Mouse (Mus musculus) mesoderm, embryonic 11.5 days (tissue): ENCODE measurements around the gene Adam12.

Experiments
- DNase-seq: peaks from one replicate; pipeline ENCODE4 v3.0.0-alpha.2; 2012; ENCODE audit warnings: low read depth, low spot score

Adam12 gene

DNA sequence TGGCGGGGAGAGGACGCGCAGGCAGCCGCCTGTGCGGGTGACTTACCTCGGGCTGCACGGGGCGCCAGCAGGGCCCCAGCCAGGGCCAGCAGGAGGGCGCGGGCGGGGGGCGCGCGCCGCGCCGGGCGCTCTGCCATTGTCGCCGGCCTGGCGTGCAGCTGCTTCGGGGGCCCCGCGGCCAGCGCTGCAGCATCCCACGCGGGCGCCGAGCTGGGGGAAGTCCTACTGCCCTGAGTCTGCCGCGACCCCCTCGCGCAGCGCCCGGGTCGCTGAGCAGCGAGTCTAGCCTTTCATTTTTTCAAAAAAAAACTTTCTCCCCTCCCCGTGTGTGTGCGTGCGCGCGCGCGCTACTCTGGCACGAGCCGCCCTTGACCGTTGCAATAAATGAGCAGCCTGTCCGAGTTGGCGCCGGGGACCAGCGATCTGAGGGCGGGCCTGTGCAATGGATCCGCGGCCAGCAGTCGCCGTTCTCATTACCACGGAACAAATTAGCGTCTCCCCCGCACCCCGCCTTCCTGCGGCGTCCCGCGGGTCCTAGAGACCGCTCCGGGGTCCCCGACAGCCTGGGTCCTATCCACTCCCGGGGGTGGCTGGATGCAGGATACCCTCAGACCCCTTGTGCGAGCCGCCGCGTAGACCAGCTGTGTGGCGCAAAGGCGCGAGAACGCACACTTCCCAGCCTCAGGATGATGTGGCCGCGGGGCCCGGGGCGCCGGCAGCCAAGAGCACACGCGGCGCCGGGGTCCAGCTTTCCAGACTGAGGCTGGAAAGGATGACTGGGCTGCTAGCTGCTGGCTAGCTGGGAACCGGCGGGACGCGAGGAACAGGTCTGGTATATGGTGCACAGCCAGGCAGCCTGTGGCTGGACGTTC is 7.0 kb downstream of the Adam12 start:
- DNase-seq = peak; percentile 62

DNA sequence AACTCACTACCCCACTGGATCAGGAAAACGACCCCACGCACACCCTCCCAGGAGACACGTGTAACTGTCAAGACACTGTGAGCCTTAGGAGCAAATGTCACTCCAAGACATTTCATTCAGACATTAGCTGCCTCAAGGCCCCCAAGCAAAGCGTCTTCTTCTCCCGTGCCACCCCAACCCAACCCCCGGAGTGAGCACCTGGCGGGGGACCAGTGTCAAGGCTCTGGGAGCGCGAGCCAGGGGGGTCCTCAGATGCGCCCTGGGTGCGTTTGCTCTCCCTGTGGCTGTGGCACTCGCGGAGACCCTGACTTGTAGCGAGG is 7.6 kb downstream of the Adam12 start:
- no peak for DNase-seq

DNA sequence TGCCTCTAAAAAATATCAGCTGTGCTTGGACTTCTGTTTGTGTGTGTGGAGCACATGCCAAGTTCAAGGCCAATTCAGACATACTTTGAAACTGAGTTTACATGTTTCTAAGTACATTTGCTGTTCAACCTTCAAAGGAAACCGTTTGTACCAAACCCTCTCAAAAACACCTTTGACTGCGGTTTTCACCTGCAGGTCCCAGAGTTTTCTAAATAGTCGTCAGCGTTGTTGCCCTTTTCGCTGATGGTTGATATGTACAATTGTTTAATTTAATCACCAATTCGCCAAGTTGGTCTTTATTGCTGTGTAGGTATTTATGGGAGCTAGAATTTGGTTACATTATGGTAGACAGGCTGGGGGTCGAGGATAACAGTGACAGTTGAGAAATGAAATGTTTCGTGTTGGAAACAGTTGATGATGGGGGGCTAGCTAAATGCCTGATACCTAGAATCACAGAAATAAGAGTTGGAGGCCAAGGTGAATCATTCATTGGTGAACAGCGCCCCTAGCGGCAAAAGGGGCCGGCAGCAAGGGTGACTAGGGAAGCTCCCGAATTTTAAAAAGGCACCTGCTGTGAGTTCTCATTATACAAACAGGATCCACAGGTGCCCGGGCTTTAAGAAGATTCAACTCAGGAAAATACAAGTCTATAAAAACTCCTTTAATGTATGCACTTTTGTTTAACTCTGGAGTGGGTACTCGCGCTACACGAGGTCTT is 8.3 kb downstream of the Adam12 start:
- peak; percentile 76 for DNase-seq

DNA sequence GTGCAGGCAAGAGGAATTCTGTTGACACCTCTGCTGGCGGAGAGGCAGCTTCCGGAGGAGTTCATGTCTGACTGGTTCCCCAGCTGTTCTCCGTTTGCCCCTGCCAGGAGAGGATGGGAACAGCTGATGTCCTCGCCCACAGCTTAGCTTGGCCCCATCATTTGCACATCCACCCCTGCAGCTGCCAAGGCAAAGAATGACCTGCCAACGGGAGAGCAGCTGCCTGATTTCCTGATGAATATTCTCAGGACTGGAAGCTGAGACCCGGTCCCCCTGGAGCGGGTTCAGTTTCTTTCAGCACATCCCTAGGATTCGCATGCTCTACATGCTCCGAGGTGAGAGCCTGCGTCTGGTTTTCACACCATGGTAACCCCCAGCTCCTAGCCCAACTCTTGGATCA is 24.0 kb downstream of the Adam12 start:
- DNase-seq = no peak

DNA sequence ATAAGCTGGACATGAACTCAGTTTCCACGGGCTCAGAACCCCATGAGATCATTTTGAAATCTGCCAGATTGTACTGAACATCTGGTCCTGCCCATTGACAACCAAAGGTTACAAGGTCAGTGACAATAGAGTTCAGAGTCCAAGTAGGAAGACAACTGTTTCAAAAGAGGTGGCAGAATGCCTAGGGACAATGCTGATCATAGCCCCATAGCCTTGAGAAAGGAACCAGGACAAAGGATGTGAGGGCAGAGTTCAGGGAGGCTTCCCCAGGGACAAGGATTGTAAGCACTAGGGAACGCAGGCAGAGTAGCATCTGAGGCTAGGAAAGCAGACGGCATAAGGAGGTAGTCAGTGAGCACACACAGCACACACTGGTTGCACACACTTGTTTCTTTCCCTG is 38.9 kb downstream of the Adam12 start:
- peak; percentile 31 for DNase-seq

DNA sequence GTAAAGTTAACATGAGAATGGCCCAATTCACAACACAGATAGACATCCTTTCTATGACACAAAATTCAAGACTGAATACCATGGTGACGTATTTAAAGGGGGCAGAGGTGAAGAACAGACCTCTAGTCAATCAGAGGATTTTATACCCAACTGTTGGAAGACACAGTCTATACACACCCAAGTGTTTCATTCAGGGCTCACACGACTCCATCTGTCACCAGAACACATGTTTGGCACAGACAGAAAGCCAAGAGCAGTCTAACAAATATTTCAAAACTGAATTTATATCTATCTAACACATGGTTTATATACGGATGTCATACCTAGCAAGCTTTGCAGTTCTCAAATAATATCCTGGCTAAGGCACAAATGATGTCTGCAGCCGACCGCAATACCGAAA is 41.8 kb downstream of the Adam12 start:
- DNase-seq = no peak

DNA sequence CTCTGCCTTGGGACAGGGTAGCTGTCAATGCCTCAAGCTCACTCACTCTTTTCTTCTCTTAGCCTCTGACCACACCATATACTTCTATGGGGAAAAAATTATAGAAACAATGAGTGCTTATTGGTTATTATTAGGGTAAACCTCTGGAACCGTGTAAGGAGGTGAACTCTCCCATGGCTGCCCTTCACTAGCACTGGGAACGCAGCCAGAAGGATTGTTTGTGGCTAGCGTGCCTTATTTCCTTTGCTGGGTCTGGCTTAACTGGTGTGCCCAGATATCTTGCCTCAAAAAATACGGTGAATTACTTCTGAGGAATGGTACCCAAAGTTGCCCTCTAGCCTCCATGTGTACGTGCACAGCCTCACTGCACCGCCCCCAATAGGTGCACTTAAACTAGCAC is 43.4 kb downstream of the Adam12 start:
- no peak for DNase-seq

DNA sequence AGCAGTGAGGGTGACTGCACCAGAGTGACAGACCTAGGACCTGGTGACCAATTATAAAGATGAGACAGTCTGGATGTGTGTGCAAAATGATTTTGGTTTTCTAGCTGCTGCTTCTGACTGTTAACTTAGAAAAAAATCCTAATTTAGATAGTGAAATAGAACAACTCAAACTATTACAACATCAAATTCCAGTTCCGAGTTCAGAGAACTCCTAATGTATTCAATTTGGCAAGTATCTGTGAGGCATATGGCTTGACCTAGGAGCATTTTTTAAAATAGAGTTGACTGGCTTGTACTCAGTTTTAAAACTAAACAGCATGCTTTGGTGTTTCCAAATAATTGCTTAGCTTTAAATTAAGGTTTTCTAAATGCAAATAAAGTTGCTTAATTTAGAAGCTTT is 44.0 kb downstream of the Adam12 start:
- DNase-seq = no peak

DNA sequence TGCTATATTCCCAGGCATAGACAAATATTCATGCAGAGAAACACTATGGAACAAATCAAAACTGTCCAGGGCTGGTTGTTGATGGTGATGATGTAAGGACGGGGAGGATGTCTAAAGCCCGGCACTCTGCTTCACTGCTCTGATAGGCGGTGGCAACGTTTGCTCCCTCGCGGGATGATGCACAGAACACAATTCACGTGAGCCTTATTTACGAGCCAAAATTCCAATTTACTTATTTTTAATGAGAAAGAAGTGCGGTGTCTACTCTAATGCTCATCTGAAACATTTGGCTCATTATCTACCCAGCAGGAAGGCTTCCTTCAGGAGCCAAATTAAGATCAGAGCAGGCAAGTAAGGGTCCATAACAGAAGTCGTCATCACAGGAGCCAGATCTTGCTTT is 45.4 kb downstream of the Adam12 start:
- DNase-seq = no peak

DNA sequence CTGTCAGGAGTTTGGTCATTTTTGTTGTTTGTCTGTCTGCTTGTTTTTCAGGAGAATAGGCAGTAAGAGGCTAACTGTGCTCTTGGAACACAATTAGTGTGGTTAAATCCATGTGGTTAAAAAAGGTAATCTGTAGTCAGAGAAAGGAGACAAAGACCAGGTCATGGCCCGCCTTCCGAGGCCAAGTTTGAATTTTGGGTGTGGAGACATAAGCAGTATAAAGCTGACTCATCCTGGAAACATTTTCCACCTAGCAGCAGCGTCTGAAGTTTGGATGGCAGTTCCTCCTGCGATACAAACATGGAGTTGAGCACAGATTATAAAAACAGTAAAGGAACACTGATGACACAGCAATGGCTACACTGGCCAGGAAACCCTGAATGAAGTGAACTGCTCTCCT is 46.2 kb downstream of the Adam12 start:
- no peak for DNase-seq

DNA sequence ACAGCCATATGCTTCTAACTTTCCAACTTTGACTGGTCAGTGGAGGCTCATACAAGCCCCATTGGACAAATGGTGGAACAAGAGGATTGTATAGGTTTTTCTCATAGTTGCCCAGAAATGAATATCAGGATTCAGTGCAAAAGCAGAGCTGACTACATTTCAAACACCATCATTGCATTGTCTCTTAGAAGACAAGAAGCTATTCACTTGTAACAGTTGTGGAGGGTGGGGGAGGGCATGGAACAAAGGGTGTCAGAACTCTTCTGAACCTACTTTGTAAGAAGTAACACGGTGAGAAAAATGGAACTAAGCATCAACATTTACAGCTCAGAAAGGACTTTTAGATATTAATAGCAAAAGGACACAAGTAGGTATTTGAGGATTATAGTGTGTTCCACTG is 50.2 kb downstream of the Adam12 start:
- no peak for DNase-seq

DNA sequence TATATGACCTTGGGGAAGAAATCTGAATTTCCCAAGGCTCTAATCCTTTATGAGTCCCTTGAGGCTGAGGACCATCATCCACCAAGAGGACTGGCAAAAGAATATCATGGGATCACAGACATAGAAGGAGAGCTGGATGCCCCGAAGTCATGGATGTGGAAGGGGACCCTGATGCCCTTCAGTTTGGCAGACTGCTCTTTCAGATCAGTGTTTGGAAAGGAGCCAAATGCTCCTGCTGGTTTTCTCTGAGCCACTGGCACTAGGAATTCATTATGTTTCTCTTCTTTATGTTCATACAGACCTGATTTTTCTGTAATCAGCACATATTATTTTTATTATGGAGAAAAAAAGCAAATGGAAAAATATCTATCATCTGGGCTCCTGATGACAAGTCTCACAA is 50.9 kb downstream of the Adam12 start:
- no peak for DNase-seq

DNA sequence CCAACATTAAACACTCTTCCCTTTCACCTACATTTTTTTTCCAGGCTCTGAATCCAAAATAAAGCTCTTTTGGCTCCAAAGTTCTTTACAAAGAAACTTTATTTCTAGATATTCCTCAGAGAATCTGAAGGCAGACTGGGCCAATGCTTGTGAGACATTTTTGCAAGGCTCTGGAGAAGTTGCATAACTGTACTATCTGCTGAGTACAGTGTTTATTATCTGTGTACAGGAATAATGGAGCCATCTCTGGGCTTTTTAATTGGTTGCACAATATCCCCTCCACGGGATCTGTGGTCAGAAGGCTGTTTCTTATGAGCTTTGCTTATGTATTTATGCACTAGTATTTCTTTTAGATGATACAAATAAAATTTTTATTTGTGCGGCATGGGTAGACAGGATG is 54.9 kb downstream of the Adam12 start:
- DNase-seq = no peak

DNA sequence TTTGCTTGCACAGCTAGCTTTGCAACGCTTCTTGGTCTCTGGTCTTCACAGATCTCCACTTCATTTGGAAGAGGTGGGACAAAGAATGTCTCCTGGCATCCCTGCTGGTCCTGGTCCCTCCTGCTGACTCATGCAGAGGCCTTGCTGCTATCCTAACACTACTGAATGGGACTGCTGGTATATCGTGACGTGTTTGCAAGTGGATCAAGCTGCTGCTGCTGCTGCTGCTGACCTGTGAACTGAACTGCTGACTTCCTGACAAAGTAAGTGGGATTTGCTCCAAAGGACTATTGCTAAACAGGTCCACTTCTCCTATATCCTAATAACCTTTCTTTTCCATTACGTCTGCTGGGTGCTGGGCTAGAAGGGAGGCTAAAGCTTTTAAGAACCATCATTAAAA is 56.7 kb downstream of the Adam12 start:
- no peak for DNase-seq

DNA sequence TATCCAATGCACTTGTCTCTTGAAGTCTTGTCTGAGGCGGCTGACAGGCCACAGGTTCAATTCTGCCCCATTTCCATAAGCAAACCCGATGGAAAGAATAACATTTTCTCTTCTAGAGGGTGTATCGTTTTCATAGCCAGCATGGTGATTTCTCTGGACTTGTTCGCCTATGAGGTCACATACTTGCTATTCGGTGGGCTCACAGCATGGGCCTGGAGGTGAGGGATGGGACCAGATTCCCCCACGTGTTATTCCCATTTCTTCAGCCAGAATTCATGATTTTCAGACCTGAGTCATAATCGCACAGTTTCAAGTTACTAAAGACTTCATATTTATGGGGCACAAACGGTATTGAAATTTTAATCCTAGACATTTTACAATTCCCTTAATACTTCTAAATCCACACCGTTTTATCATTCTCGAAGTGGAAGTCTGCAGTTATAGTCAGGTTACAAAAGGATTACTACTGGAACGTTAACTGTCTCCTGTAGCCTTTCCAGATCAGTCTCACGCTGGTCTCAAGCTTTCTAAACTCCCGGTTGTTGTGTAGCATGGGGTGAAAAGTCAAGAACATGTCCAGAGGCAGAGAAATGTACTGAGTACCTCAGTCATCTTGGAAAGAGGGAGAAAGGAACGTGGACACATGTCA is 58.4 kb downstream of the Adam12 start:
- DNase-seq = no peak

DNA sequence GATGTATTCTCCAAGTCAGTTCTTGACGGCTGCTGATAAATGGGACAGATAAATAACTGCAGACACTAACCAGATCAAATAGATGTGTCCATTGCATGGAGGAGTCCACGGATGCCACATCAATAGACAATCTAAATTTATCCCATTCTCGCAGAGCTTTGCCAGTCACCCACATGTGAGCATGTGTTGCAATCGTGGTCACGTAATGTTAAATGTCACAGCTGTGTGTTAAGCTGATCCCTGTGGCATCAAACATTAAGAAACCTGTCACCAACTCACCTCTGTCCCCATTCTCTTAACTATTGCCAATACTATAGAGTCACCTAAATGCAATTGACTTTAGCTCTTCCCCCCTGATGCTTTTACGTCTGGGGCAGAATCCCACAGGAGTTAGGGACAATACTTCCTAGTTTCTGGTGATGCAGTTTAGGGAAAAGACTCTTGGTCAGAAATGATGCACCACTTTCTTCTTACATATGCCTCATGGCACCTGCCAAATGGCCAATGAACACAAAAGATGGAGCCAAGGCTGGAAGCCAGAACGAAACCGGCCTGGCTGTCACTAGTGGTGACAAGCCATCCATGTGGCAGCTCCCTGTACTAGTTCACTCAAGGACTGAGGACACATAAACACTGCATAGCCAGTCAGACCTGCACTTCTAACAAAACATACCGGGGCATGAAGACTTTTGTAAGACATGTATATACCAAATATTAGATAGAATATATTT is 61.6 kb downstream of the Adam12 start:
- DNase-seq = no peak

DNA sequence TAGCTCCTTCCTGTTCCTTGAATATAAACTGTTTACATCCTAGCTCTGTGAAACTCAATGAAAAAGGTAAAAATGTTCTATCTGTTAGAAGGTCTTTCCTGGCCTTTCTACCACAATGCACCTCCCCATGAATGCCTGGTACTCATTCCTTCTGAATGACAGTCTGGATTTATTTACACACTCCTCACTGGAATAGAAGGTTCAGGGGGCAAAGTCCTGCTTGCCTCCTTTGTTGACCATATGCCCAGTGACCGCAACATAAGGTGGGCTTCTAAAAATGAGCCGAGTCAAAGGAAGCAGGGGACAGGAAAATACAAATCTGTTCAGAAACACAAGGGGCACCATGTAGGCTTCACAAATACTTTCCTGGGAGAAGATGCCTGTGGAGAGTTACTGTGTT is 62.2 kb downstream of the Adam12 start:
- DNase-seq = no peak

DNA sequence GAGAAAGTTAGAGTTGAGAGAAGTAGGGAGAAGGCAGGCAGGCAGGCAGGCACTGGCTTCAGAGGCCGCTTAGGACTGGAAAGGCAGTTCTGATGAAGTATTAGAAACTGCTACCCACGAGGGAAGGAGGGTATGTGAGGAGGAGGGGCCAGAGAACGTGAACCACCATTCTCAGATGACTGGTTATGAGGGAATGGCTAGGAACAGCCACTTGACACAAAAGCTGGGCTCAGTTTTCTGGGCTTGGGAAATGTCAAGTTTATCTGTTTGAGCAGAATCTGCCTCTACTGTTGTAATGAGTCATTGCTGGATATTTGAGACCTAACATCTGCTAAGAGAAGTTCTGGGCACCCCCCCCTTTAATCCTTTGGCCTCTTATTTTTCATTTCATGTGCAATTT is 64.4 kb downstream of the Adam12 start:
- DNase-seq = peak; percentile 20

DNA sequence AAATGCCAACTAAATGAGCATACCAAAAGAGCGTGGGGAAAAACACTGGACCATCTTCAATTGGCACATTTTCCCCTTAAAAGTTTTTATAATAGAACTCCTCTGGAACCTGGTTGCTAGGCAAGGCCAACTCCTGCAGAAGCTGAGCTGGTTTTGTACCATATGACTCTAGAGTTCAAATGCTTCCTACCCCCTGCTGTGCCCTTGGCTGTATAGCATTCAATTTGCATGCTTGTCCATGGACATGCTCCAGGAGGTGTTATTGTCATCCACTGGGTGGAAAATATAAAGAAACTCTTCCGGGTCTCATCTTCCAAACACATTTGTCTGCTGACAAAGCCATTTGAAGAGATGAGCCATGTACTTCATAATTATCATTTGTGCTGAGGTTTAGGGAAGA is 68.2 kb downstream of the Adam12 start:
- DNase-seq = no peak

DNA sequence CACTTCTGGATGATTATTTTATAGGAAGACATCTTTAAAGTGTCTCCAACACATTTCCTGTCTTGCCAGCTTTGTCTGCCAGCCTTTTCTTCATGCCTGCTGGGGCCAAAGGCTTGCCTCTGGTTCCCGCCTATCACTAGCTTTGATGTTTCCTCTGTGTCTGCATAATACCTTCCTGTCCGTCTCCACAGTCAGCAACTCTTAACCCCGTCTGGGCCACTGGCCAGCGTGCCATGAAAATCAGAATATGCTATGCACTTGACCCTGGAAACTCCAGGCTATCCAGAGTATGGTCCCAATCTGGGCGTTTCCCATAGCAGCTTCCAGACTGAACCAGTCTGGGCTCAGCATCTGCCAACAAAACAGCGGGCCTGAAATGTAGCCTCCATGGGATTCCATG is 69.1 kb downstream of the Adam12 start:
- no peak for DNase-seq

DNA sequence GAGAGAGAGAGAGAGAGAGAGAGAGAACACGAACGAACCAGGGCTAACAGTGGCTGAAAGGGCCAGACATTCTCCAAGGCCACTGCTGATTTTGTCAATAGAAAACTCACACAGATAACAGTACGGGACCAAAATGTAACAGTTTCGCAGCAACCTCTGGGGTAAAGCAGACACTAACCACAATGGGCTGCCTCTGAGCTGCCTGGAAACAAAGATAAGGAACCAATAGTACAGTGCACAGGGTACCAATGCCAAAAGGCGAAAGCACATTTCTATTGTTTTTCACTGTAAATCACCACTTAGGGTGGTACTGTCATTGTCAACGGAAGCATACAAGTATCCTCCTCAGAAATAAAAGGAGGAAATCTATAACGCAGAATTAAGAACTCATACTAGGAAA is 72.3 kb downstream of the Adam12 start:
- no peak for DNase-seq

DNA sequence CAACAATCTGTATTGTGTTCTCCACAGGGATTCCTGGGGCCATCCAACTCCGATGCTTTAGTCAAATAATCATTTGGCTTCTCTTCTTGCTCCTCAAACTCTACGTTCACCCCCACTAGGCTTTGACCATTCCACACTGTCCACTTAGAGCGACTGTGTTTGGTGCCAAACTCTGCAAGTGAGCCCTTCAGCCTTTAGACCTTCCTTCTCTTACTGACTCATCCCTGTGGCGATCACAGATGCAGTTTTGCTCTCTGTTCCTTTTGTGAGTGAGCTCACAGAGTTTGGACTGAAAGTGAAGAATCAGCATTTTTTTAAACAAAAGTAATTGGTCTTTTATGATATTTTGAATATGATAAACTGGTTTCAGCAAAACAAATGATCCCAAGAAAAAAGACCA is 80.6 kb downstream of the Adam12 start:
- DNase-seq = no peak
